Mouse (Mus musculus) heart, embryonic 14.5 days (tissue): ENCODE measurements around the gene Ldoc1. TPM values are rescaled to one million over a fixed set of nuclear protein-coding genes. Genes with fewer than 3 reads are reported as not detected.

Source experiments
- ATAC-seq: fragments of 200-750 bp; cut with Nextera tagmentation; 2 replicates; pipeline ENCODE4 v1.8.0; 2017; ENCODE audit warnings: low read depth, moderate TSS enrichment; ENCODE audit not compliant: insufficient number of reproducible peaks, insufficient read depth, low FRiP score
- H3K27ac ChIP-seq, 2 experiments: fragments of 200-500 bp in 1 of 2; fragments of 300-500 bp in 1 of 2; sonication (generic) in 1 of 2; replicated peaks in 1 of 2; 2 replicates each; pipeline ENCODE4 v1.5.1; 2012 to 2014; ENCODE audit warnings: low read depth in 2 of 2, low read length in 2 of 2, control low read depth in 1 of 2, mild to moderate bottlenecking in 1 of 2, mixed read lengths in 1 of 2; ENCODE audit not compliant: control insufficient read depth in 1 of 2, insufficient read depth in 1 of 2
- H3K27me3 ChIP-seq: fragments of 300-500 bp; sonication (generic); 2 replicates; pipeline ENCODE4 v1.6.1; 2014; ENCODE audit warnings: mild to moderate bottlenecking, low read length, control low read depth; ENCODE audit not compliant: control insufficient read depth, insufficient read depth
- H3K36me3 ChIP-seq: fragments of 300-500 bp; sonication (generic); 2 replicates; pipeline ENCODE4 v1.6.1; 2014; ENCODE audit warnings: mild to moderate bottlenecking, control low read depth, low read length, mixed read lengths; ENCODE audit not compliant: control insufficient read depth, insufficient read depth
- H3K4me1 ChIP-seq, 2 experiments: fragments of 200-500 bp in 1 of 2; fragments of 300-500 bp in 1 of 2; sonication (generic) in 1 of 2; 2 replicates each; pipeline ENCODE4 v1.6.1; 2012 to 2014; ENCODE audit warnings: low read length in 2 of 2, control low read depth in 1 of 2, mixed read lengths in 1 of 2; ENCODE audit not compliant: control insufficient read depth in 2 of 2, insufficient read depth in 2 of 2
- H3K4me2 ChIP-seq: fragments of 300-500 bp; sonication (generic); 2 replicates; pipeline ENCODE4 v1.6.1; 2014; ENCODE audit warnings: mild to moderate bottlenecking, low read length
- H3K4me3 ChIP-seq, 2 experiments: fragments of 200-500 bp in 1 of 2; fragments of 300-500 bp in 1 of 2; sonication (generic) in 1 of 2; 2 replicates each; pipeline ENCODE4 v1.5.1; 2012 to 2014; ENCODE audit warnings: low read length in 2 of 2, mild to moderate bottlenecking in 2 of 2, control low read depth in 1 of 2, low read depth in 1 of 2, moderate library complexity in 1 of 2; ENCODE audit not compliant: control insufficient read depth in 1 of 2, insufficient read depth in 1 of 2
- H3K9ac ChIP-seq: fragments of 300-500 bp; sonication (generic); 2 replicates; pipeline ENCODE4 v1.6.1; 2014; ENCODE audit warnings: mild to moderate bottlenecking, low read length
- H3K9me3 ChIP-seq: fragments of 300-500 bp; sonication (generic); 2 replicates; pipeline ENCODE4 v1.6.1; 2016; ENCODE audit warnings: low read length, control low read depth; ENCODE audit not compliant: control insufficient read depth
- WGBS: fragments of 180-500 bp; shearing (Covaris S2); extraction: QIAGEN DNeasy Blood & Tissue Kit; methylation state at CpG from one replicate; pipeline ENCODE4 v1.1.7; 2014; 5-methylcytosine and 5-hydroxymethylcytosine counted together
- polyA plus RNA-seq: library from polyadenylated mRNA; unstranded; fragments of >200 nt; fragmentation: Nextera tagmentation; extraction: Ambion mirVana; gene quantifications from 2 replicates; pipeline ENCODE4 v1.2.1, GENCODE M21; 2014

The Ldoc1 gene
- not detected in 2 replicates for polyA plus RNA-seq

DNA sequence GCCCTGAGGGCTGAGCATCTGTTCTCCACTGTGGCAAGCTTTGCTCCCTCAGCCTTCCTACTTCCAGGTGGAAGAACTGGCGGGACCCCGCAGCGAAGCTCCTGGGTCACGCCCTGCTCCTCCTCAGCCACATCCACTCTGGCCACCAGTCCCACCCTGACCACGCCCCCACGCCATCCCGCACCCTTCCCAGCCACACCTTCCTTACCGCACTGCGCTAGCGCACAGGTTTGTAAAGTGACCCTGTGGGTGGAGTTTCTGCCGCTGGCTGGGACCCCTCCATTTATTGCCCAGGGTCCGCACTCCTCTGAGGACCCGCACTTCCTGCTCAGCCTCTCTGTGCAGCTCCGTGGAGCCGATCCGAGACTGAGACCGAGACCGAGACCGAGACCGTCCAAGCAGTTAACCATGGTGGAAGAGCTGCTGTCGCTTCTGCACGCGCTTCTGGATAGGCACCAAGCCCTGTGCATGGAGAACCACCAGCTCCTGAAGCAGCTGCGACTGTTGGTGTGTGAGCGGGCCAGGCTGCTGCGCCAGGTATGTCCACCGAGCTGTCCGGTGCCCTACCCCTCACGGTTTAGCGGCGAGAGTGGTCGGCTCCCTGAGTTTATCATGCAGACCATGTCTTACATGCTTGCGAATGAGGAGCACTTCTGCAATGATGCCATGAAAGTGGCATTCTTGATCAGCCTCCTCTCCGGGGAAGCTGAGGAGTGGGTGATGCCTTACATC lies at the start of gene Ldoc1:
Gene Ldoc1, plus strand, starts transcription at position 196 of the 732 bp plus-strand sequence.
- Histone ChIP-seq H3K4me3 (peak within 1 kb of the TSS; percentile 17 to 36), H3K4me2 (peak within 1 kb of the TSS; percentile 67), H3K36me3 (no peaks in the 10 kb centered on the region), H3K4me1 (no peaks in the 10 kb centered on the region), H3K27ac (no peak within 1 kb of the TSS), H3K9me3 (no peaks in the 10 kb centered on the region), H3K9ac (no peak within 1 kb of the TSS), H3K27me3 (no peaks in the 10 kb centered on the region)
- ATAC-seq: no peak
- 34% methylated on average over 34 of the region's 34 CpGs for WGBS

DNA sequence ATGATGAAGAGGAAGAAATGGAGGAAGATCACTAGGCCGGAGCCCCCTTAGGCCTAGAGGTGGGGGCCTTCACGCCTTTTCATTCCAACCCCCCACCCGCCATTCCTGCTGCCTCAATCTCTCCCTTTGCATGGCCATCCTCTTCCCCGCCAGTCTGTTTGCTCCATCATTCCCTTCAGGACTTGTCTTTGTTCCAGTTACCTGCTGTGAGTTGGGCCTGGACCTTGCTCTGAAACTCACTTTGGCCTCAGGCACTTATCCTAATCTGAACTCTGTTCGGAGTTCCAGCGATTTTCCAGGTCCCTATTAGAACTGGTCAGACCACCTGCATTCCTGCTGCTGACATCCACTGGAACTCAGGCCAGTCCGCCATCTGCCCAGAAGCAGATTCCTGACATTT lies 834 bp downstream of the Ldoc1 start:
- no peaks in the 10 kb centered on the region for H3K9me3 ChIP-seq
- WGBS: 77% methylated on average over 7 of the region's 7 CpGs
- no peak overlapping the region for H3K9ac ChIP-seq
- no peaks in the 10 kb centered on the region for H3K27me3 ChIP-seq
- H3K4me3 ChIP-seq: no peak overlapping the region
- H3K4me2 ChIP-seq: no peak overlapping the region
- no peak overlapping the region for H3K27ac ChIP-seq
- ATAC-seq: no peak
- H3K36me3 ChIP-seq: no peaks in the 10 kb centered on the region
- no peaks in the 10 kb centered on the region for H3K4me1 ChIP-seq

GRCm38 (mm10) chrX:61722281-61723028 lies 13.2 kb downstream of the Ldoc1 start:
- no peaks in the 10 kb centered on the region for H3K27me3 ChIP-seq
- ATAC-seq: no peak; the same call in 1 of the 2 replicates
- H3K36me3 ChIP-seq: no peaks in the 10 kb centered on the region
- no peaks in the 10 kb centered on the region for H3K9me3 ChIP-seq
- WGBS: 5% methylated on average over 12 of the region's 12 CpGs
- H3K4me3 ChIP-seq: peak overlapping the region; percentile 30 to 34
- peak overlapping the region; percentile 63 for H3K4me2 ChIP-seq
- H3K9ac ChIP-seq: 0 out of 2 replicates have a peak overlapping the region, but pooled peaks have one; percentile 38
- H3K27ac ChIP-seq: no peak overlapping the region; a peak in 1 of 4 replicates
- H3K4me1 ChIP-seq: no peaks in the 10 kb centered on the region

DNA sequence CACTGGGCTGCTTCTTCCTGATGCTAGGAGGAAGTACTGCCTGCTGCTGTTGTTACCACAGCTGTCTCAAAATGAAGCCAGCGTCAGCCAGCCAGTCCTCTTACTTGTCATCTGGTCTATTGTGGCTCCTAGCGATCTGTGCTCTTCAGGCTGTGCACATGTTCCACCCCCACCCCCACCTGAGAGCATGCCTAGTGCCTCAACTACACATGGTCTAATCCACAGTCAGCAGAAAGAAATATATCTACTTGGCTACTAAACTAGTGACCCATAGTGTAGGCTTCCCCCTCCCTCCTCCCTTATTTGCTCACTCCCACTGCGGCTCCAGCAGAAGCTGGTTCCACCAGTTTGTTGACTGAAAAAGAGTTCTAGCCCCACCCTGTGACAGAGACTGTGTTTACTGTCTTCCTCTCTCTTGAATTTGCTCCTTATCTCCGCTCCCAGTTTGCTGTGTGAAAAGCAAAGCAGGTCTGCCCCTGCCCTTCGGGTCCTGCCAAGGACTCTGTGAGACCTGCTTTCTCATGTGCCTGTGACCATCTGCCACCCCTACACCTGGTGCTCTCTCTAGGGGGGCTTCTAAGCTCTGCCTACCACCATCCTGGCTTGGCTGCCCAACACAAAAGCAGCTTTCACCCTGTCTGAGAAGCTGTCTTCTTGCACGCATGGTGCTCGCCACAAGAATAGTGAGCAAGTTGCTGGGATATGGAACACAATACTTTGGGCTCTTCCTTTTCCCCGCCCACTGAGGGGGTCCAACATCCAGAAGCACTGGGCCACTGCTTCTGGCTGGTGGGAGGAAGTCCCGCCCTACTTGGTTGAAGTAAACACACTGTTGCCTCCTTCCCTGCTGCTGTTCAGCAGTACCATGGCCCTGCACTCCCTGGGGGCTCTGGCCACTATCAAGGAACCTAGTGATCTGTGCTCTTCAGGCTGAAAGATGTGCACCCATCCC lies 14.0 kb downstream of the Ldoc1 start:
- Histone ChIP-seq H3K27me3 (no peaks in the 10 kb centered on the region), H3K9ac (0 out of 2 replicates have a peak overlapping the region, but pooled peaks have one; percentile 38), H3K4me1 (no peaks in the 10 kb centered on the region), H3K27ac (no peak overlapping the region), H3K9me3 (no peaks in the 10 kb centered on the region), H3K4me3 (peak overlapping the region; percentile 30 to 34), H3K4me2 (peak overlapping the region; percentile 63), H3K36me3 (no peaks in the 10 kb centered on the region)
- no peak for ATAC-seq
- WGBS: 34% methylated on average over 9 of the region's 9 CpGs

GRCm38 (mm10) chrX:61727516-61728310 lies 18.4 kb downstream of the Ldoc1 start:
- Histone ChIP-seq H3K9me3 (no peaks in the 10 kb centered on the region), H3K4me3 (no peak overlapping the region), H3K4me2 (no peak overlapping the region), H3K4me1 (no peaks in the 10 kb centered on the region), H3K27ac (no peak overlapping the region), H3K36me3 (no peaks in the 10 kb centered on the region), H3K27me3 (no peaks in the 10 kb centered on the region), H3K9ac (no peak overlapping the region)
- ATAC-seq: no peak
- WGBS: 48% methylated on average over 2 of the region's 2 CpGs
